Mouse (Mus musculus): ENCODE data around the gene Stk38.

GRCm38 (mm10) chr17:28967021-28967610 is 40.7 kb downstream of the Stk38 start:
- TF ChIP-seq POLR2A (IDR thresholded peaks at IDR 0.05; ENCODE audit: control insufficient read depth in 1 of 2, insufficient read depth in 1 of 2, low read depth in 1 of 2, low read length in 2 of 2, poor library complexity in 1 of 2) (no peak), ZKSCAN1 (IDR thresholded peaks at IDR 0.05; ENCODE audit: low read depth, low read length) (no peak), CTCF (IDR thresholded peaks at IDR 0.05 in 2 of 3, conservative IDR thresholded peaks at IDR 0.05 in 1 of 3; ENCODE audit: control insufficient read depth in 1 of 3, insufficient read depth in 1 of 3, low read depth in 2 of 3, low read length in 3 of 3, poor library complexity in 1 of 3, severe bottlenecking in 1 of 3) (no peak), USF2 (IDR thresholded peaks at IDR 0.05; ENCODE audit: borderline replicate concordance in 1 of 2, insufficient read depth in 1 of 2, low read depth in 1 of 2, low read length in 2 of 2) (no peak), GABPA (IDR thresholded peaks at IDR 0.05; ENCODE audit: low read depth, low read length) (no peak), CHD2 (IDR thresholded peaks at IDR 0.05; ENCODE audit: low read length) (no peak), MAFK (IDR thresholded peaks at IDR 0.05; ENCODE audit: borderline replicate concordance, low read depth, low read length) (no peak), TAL1 (IDR thresholded peaks at IDR 0.05; ENCODE audit: low read length) (no peak)
